Mouse (Mus musculus) ovary, adult 2 months (tissue): ENCODE measurements around the gene Nlrp3. TPM values are rescaled to one million over a fixed set of nuclear protein-coding genes. Genes with fewer than 3 reads are reported as not detected.

Experiments used
- polyA plus RNA-seq: library from polyadenylated mRNA; depleted of rRNA; stranded (reverse); fragments of >200 nt; gene quantifications from 2 replicates; pipeline ENCODE4 v1.2.3, GENCODE M21; 2012; rRNA removed

Gene Nlrp3
- polyA plus RNA-seq, result 0.70 and 0.78 TPM in 2 replicates

DNA sequence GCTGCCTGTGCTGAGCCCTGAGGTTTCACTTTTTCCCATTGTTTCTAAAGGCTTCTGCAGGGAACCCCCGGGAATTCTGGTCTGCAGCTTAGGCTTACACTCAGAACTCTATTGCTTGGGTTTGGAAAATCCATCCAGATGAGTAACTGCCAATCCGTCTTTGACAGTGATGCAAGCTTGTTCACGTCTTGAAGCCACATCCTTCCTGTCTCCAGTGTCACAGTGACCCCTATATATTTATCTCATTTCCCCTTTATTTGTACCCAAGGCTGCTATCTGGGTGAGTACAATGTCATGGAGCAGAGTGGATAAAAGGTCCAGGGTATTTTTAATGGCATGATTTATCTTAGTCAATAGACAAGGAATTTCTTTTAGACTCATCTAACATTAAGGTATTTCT is at the start of gene Nlrp3:
Gene Nlrp3 (plus strand): TSS at position 245 of the 400 bp plus-strand sequence.

DNA sequence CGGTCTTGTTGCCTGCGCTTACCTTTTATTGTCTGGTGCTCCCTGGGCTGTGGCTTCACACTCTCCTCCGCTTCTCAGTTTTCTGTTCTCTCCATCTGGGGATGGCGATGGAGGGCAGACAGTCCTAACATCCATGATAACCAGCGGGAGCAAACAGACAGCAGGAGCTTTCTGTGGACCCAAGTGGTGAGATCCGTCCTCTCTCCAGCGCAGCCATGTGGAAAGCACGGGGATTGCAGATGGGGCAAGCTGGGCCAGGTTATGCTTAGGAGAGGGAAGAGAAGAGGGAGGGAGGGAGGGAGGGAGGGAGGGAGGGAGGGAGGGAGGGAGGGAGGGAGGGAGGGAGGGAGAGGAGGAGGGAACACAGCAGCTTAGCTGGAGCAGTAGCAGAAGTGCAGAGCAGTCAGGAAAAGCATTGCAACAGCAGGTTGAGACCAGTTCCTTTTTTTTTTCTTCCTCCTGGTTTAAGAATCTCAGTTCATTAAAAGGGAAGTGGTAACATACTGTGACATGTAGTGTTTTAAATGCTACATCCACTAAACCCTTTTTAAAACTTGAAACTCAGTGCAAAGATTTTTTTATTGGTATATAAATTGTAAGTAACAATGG is 14.8 kb upstream of the Nlrp3 start, which contains the start of gene Zkscan17:
Gene Zkscan17 (minus strand): TSS at position 280 of the 609 bp plus-strand sequence.

DNA sequence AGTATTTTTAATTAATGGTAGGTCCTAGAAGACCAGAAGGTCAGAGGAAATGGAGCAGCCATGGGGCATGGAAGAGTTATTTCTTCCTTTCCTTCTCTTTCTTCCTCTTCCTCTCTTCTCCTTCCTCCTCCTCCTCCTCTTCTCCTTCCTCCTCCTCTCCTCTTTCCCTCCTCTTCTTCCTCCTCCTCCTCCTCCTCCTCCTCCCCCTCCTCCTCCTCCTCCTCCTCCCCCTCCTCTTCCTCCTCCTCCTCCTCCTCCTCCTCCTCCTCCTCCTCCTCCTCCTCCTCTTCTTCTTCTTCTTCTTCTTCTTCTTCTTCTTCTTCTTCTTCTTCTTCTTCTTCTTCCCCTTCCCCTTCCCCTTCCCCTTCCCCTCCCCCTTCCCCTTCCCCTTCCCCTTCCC is 34.8 kb downstream of the Nlrp3 start, which contains the start of gene Olfr222:
Gene Olfr222 (minus strand): TSS at position 101 of the 400 bp plus-strand sequence.

DNA sequence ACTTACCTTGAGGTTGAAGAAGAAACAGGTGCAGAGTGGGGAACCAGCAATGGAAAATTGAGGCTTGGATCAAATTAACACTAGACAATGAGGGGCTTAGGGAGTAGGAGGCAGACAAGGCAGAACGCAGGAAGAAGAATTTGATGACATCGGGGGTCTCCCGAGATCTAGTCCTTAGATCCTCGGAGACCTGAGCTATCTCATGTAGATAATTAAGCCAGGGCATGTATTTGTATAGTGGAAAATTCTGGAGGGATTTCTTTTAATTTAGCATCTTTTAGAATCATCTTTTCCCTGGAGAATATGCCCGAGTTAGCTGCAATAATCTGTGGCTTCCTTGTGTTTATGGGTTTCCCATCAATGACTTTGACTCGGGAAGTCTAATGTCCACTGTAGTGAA is 51.8 kb downstream of the Nlrp3 start, which contains the start of gene Olfr223:
Gene Olfr223 (minus strand): TSS at position 101 of the 400 bp plus-strand sequence.

Other genes starting within 250 kb of the Nlrp3 start
- gene Wnt9a, start 234.6 kb upstream of the Nlrp3 start, polyA plus RNA-seq, result 10.2 and 12.6 TPM in 2 replicates
- not detected in 2 replicates for gene Prss38, start 165.9 kb upstream of the Nlrp3 start, polyA plus RNA-seq
- 6.4 and 7.4 TPM in 2 replicates for gene Jmjd4, start 91.5 kb upstream of the Nlrp3 start, polyA plus RNA-seq
- gene Snap47, start 90.4 kb upstream of the Nlrp3 start, polyA plus RNA-seq, result 59.5 and 71.7 TPM in 2 replicates
- 0.25 and 0.30 TPM in 2 replicates for gene Zfp867, start 69.1 kb upstream of the Nlrp3 start, polyA plus RNA-seq
- gene Zkscan17, start 14.8 kb upstream of the Nlrp3 start, polyA plus RNA-seq, result 19.8 and 21.0 TPM in 2 replicates
- gene Olfr222, start 34.7 kb downstream of the Nlrp3 start, polyA plus RNA-seq, result not detected in 2 replicates
- not detected in 2 replicates for gene Olfr223, start 51.7 kb downstream of the Nlrp3 start, polyA plus RNA-seq
- 144 TPM in 2 replicates for gene Mprip, start 119.7 kb downstream of the Nlrp3 start, polyA plus RNA-seq
- 10.1 and 10.7 TPM in 2 replicates for gene Pld6, start 246.1 kb downstream of the Nlrp3 start, polyA plus RNA-seq